Mouse (Mus musculus): ENCODE results near the gene Pcnp. TPM values are rescaled to one million over a fixed set of nuclear protein-coding genes. Genes with fewer than 3 reads are reported as not detected.
A peak's percentile ranks its signal among the peaks of the same experiment; 100 is the strongest.

Pcnp gene
- total and polyA plus RNA-seq, 3 experiments = 79.1 to 128 (median 88.5) TPM

GRCm38 (mm10) chr16:56027854-56028629 is 1.5 kb downstream of the Pcnp start:
- H3K27me3 ChIP-seq (ENCODE audit: control insufficient read depth in 1 of 2, insufficient read depth in 2 of 2, low read length in 2 of 2) = no peaks in the 10 kb centered on the region
- H3K27ac ChIP-seq (ENCODE audit: control insufficient read depth, low read depth, low read length) = peak overlapping the region; percentile 63; the same call in 1 of the 2 replicates
- peaks cover 23 to 32% of the 10 kb centered on the region in 2 experiments for H3K36me3 ChIP-seq (ENCODE audit: control insufficient read depth in 1 of 2, insufficient read depth in 2 of 2, low read length in 2 of 2)
- peak overlapping the region; percentile 79 to 99 for H3K4me3 ChIP-seq (ENCODE audit: control insufficient read depth in 1 of 2, insufficient read depth in 1 of 2, low read depth in 2 of 2, low read length in 2 of 2)
- H3K9ac ChIP-seq (ENCODE audit: control insufficient read depth, low read depth, low read length, poor library complexity, severe bottlenecking) = peak overlapping the region; percentile 84
- DNase-seq (ENCODE audit: low read depth, low spot score) = peak; percentile 40
- H3K79me2 ChIP-seq (ENCODE audit: control insufficient read depth, insufficient read depth, low read length, poor library complexity) = peaks cover 54% of the 10 kb centered on the region
- TF ChIP-seq ZKSCAN1 (IDR thresholded peaks at IDR 0.05; ENCODE audit: low read depth, low read length) (no peak), SMC3 (IDR thresholded peaks at IDR 0.05; ENCODE audit: low read depth, low read length) (no peak), CHD2 (IDR thresholded peaks at IDR 0.05; ENCODE audit: low read length) (no peak), ELF1 (IDR thresholded peaks at IDR 0.05; ENCODE audit: low read depth, low read length) (no peak), GABPA (IDR thresholded peaks at IDR 0.05; ENCODE audit: low read depth, low read length) (no peak), GATA1 (IDR thresholded peaks at IDR 0.05; ENCODE audit: low read depth, low read length) (no peak; the same call in 1 of the 2 replicates), MEF2A (IDR thresholded peaks at IDR 0.05; ENCODE audit: extremely low read depth, insufficient replicate concordance, low read depth, low read length, poor library complexity, severe bottlenecking) (no peak), RAD21 (IDR thresholded peaks at IDR 0.05; ENCODE audit: low read depth, low read length) (no peak), USF1 (IDR thresholded peaks at IDR 0.05; ENCODE audit: low read depth, low read length) (no peak), UBTF (IDR thresholded peaks at IDR 0.05; ENCODE audit: borderline replicate concordance, insufficient read depth, low read depth, low read length) (no peak), TAL1 (IDR thresholded peaks at IDR 0.05; ENCODE audit: low read length) (no peak), POLR2AphosphoS5 (IDR thresholded peaks at IDR 0.05; ENCODE audit: borderline replicate concordance, low read depth, low read length) (no peak), MAZ (IDR thresholded peaks at IDR 0.05; ENCODE audit: low read depth, low read length) (no peak), ZNF384 (IDR thresholded peaks at IDR 0.05; ENCODE audit: low read depth, low read length) (no peak), JUND (IDR thresholded peaks at IDR 0.05; ENCODE audit: low read depth, low read length) (no peak), EP300 (IDR thresholded peaks at IDR 0.05; ENCODE audit: low read depth in 1 of 2, low read length in 2 of 2) (no peak), RCOR1 (IDR thresholded peaks at IDR 0.05; ENCODE audit: low read depth, low read length) (no peak)
- H3K9me3 ChIP-seq (replicated peaks; ENCODE audit: insufficient read depth, low read length) = no peaks in the 10 kb centered on the region
- H3K4me1 ChIP-seq (ENCODE audit: control insufficient read depth in 1 of 2, insufficient read depth in 2 of 2, low read length in 2 of 2) = peaks cover 2 to 5% of the 10 kb centered on the region in 2 experiments

- Histone ChIP-seq H3K4me3 (ENCODE audit: control insufficient read depth in 1 of 2, insufficient read depth in 1 of 2, low read depth in 2 of 2, low read length in 2 of 2) (no peak overlapping the region), H3K36me3 (ENCODE audit: control insufficient read depth in 1 of 2, insufficient read depth in 2 of 2, low read length in 2 of 2) (peaks cover 2 to 55% of the 10 kb centered on the region in 2 experiments), H3K4me1 (ENCODE audit: control insufficient read depth in 1 of 2, insufficient read depth in 2 of 2, low read length in 2 of 2) (peaks cover 0 to 2% of the 10 kb centered on the region in 2 experiments; a peak in 1 of 4 replicates), H3K9me3 (replicated peaks; ENCODE audit: insufficient read depth, low read length) (no peaks in the 10 kb centered on the region), H3K9ac (ENCODE audit: control insufficient read depth, low read depth, low read length, poor library complexity, severe bottlenecking) (no peak overlapping the region), H3K27ac (ENCODE audit: control insufficient read depth, low read depth, low read length) (no peak overlapping the region), H3K79me2 (ENCODE audit: control insufficient read depth, insufficient read depth, low read length, poor library complexity) (peaks cover 17% of the 10 kb centered on the region), H3K27me3 (ENCODE audit: control insufficient read depth in 1 of 2, insufficient read depth in 2 of 2, low read length in 2 of 2) (no peaks in the 10 kb centered on the region)
- TF ChIP-seq ETS1 (IDR thresholded peaks at IDR 0.05; ENCODE audit: low read depth, low read length) = no peak
- no peak for TF ChIP-seq BHLHE40 (IDR thresholded peaks at IDR 0.05; ENCODE audit: borderline replicate concordance, low read depth, low read length)
- TF ChIP-seq TBP (IDR thresholded peaks at IDR 0.05; ENCODE audit: low read depth, low read length) = no peak
- TF ChIP-seq MEF2A (IDR thresholded peaks at IDR 0.05; ENCODE audit: extremely low read depth, insufficient replicate concordance, low read depth, low read length, poor library complexity, severe bottlenecking) = no peak
- TF ChIP-seq SMC3 (IDR thresholded peaks at IDR 0.05; ENCODE audit: low read depth, low read length) = no peak
- no peak for TF ChIP-seq NRF1 (IDR thresholded peaks at IDR 0.05; ENCODE audit: insufficient read depth, low read depth, low read length, poor library complexity, severe bottlenecking)
- TF ChIP-seq CTCF (IDR thresholded peaks at IDR 0.05 in 2 of 3, conservative IDR thresholded peaks at IDR 0.05 in 1 of 3; ENCODE audit: control insufficient read depth in 1 of 3, insufficient read depth in 1 of 3, low read depth in 2 of 3, low read length in 3 of 3, poor library complexity in 1 of 3, severe bottlenecking in 1 of 3) = no peak
- no peak for TF ChIP-seq RCOR1 (IDR thresholded peaks at IDR 0.05; ENCODE audit: low read depth, low read length)
- no peak for TF ChIP-seq CHD1 (IDR thresholded peaks at IDR 0.05; ENCODE audit: low read depth, low read length)
- DNase-seq (ENCODE audit: low read depth, low spot score) = no peak
Measured at GRCm38 (mm10) chr16:56019660-56020059, 9.9 kb downstream of the Pcnp start.

All from MEL (cell line).